Mouse (Mus musculus): ENCODE measurements around the gene Klf16. TPM values are rescaled to one million over a fixed set of nuclear protein-coding genes. Genes with fewer than 3 reads are reported as not detected.
A peak's percentile ranks its signal among the peaks of the same experiment; 100 is the strongest.

Klf16 gene
- total and polyA plus RNA-seq, 3 experiments, result 14.1 to 94.0 (median 38.2) TPM

- Histone ChIP-seq H3K27me3 (replicated peaks) (no peaks in the 10 kb centered on the region), H3K4me3 (replicated peaks in 1 of 3; ENCODE audit: low read depth in 2 of 3, low read length in 2 of 3, poor library complexity in 1 of 3) (no peak overlapping the region), H3K4me1 (ENCODE audit: control insufficient read depth in 1 of 2, insufficient read depth in 2 of 2) (peaks cover 15 to 59% of the 10 kb centered on the region in 2 experiments), H3K36me3 (replicated peaks in 1 of 2; ENCODE audit: control insufficient read depth in 1 of 2, insufficient read depth in 1 of 2, low read length in 1 of 2) (peaks cover 78 to 93% of the 10 kb centered on the region in 2 experiments), H3K79me2 (replicated peaks; ENCODE audit: control insufficient read depth, extremely low read depth, insufficient read depth, poor library complexity, severe bottlenecking) (peaks cover 6% of the 10 kb centered on the region), H3K9ac (ENCODE audit: insufficient read depth, low read depth) (no peak overlapping the region), H3K9me3 (replicated peaks; ENCODE audit: low read length) (no peaks in the 10 kb centered on the region), H3K27ac (ENCODE audit: insufficient read depth, low read depth) (no peak overlapping the region), H3K4me2 (ENCODE audit: insufficient read depth, low read depth, poor library complexity, severe bottlenecking) (no peak overlapping the region)
- TF ChIP-seq USF2 (conservative IDR thresholded peaks at IDR 0.05; ENCODE audit: low read depth, low read length), result no peak
- peak; percentile 74 for TF ChIP-seq SMC3 (IDR thresholded peaks at IDR 0.05; ENCODE audit: low read depth, low read length)
- peak; percentile 58 for TF ChIP-seq RAD21 (IDR thresholded peaks at IDR 0.05; ENCODE audit: low read depth, low read length)
- no peak for TF ChIP-seq ZC3H11A (IDR thresholded peaks at IDR 0.05; ENCODE audit: low read depth, low read length)
- no peak for TF ChIP-seq BHLHE40 (IDR thresholded peaks at IDR 0.05; ENCODE audit: low read depth, low read length)
- TF ChIP-seq MYC (IDR thresholded peaks at IDR 0.05; ENCODE audit: low read depth, low read length), result 0 out of 2 replicates have a peak, but pooled peaks have one; percentile 21
- peak; percentile 79 to 94 for TF ChIP-seq CTCF (conservative IDR thresholded peaks at IDR 0.05 in 1 of 2, IDR thresholded peaks at IDR 0.05 in 1 of 2; ENCODE audit: low read depth in 2 of 2, low read length in 2 of 2)
- dilution Hi-C loops (cut with MboI; ENCODE audit: extremely low pct_ligation_motif_present, extremely low pct_unique_long_range_greater_than_20kb, low sequenced_read_pairs), result no loop called here
- in situ Hi-C loops (cut with MboI; ENCODE audit: low pct_ligation_motif_present, low pct_unique_long_range_greater_than_20kb, low sequenced_read_pairs), result loop anchor here (5.0 kb wide), 1 partner anchor 71 kb away; no protein-coding TSS in a partner anchor
- peak; percentile 52 for DNase-seq (ENCODE audit: extremely low read depth)
These were observed 33.9 kb upstream of the Klf16 start for GRCm38 (mm10) chr10:80611024-80611423.

GRCm38 (mm10) chr10:80610116-80610785 lies 33.1 kb upstream of the Klf16 start:
- Histone ChIP-seq H3K4me3 (replicated peaks in 1 of 3; ENCODE audit: low read depth in 2 of 3, low read length in 2 of 3, poor library complexity in 1 of 3) (no peak overlapping the region), H3K79me2 (replicated peaks; ENCODE audit: control insufficient read depth, extremely low read depth, insufficient read depth, poor library complexity, severe bottlenecking) (peaks cover 14% of the 10 kb centered on the region), H3K9ac (ENCODE audit: insufficient read depth, low read depth) (no peak overlapping the region), H3K4me2 (ENCODE audit: insufficient read depth, low read depth, poor library complexity, severe bottlenecking) (no peak overlapping the region), H3K27me3 (replicated peaks) (no peaks in the 10 kb centered on the region), H3K9me3 (replicated peaks; ENCODE audit: low read length) (no peaks in the 10 kb centered on the region), H3K27ac (ENCODE audit: insufficient read depth, low read depth) (peak overlapping the region; percentile 8; the same call in 1 of the 2 replicates), H3K4me1 (ENCODE audit: control insufficient read depth in 1 of 2, insufficient read depth in 2 of 2) (peaks cover 15 to 60% of the 10 kb centered on the region in 2 experiments), H3K36me3 (replicated peaks in 1 of 2; ENCODE audit: control insufficient read depth in 1 of 2, insufficient read depth in 1 of 2, low read length in 1 of 2) (peaks cover 70 to 90% of the 10 kb centered on the region in 2 experiments)
- TF ChIP-seq GABPA (IDR thresholded peaks at IDR 0.05; ENCODE audit: insufficient replicate concordance, low read depth, low read length) (no peak), USF2 (conservative IDR thresholded peaks at IDR 0.05; ENCODE audit: low read depth, low read length) (no peak), MAFK (IDR thresholded peaks at IDR 0.05; ENCODE audit: insufficient replicate concordance, low read length) (no peak)
- no peak for DNase-seq (ENCODE audit: extremely low read depth)
- dilution Hi-C loops (cut with MboI; ENCODE audit: extremely low pct_ligation_motif_present, extremely low pct_unique_long_range_greater_than_20kb, low sequenced_read_pairs), result no loop called here
- in situ Hi-C loops (cut with MboI; ENCODE audit: low pct_ligation_motif_present, low pct_unique_long_range_greater_than_20kb, low sequenced_read_pairs), result loop anchor here (5.0 kb wide), 1 partner anchor 72 kb away; no protein-coding TSS in a partner anchor

GRCm38 (mm10) chr10:80609269-80609924 lies 32.3 kb upstream of the Klf16 start:
- dilution Hi-C loops (cut with MboI; ENCODE audit: extremely low pct_ligation_motif_present, extremely low pct_unique_long_range_greater_than_20kb, low sequenced_read_pairs), result no loop called here
- no peak overlapping the region for H3K9ac ChIP-seq (ENCODE audit: insufficient read depth, low read depth)
- H3K9me3 ChIP-seq (replicated peaks; ENCODE audit: low read length), result no peaks in the 10 kb centered on the region
- no peak overlapping the region for H3K4me3 ChIP-seq (replicated peaks in 1 of 3; ENCODE audit: low read depth in 2 of 3, low read length in 2 of 3, poor library complexity in 1 of 3)
- no peak for DNase-seq (ENCODE audit: extremely low read depth)
- no peak overlapping the region for H3K27ac ChIP-seq (ENCODE audit: insufficient read depth, low read depth)
- no peak overlapping the region for H3K4me2 ChIP-seq (ENCODE audit: insufficient read depth, low read depth, poor library complexity, severe bottlenecking)
- H3K27me3 ChIP-seq (replicated peaks), result no peaks in the 10 kb centered on the region
- peaks cover 22% of the 10 kb centered on the region for H3K79me2 ChIP-seq (replicated peaks; ENCODE audit: control insufficient read depth, extremely low read depth, insufficient read depth, poor library complexity, severe bottlenecking)
- in situ Hi-C loops (cut with MboI; ENCODE audit: low pct_ligation_motif_present, low pct_unique_long_range_greater_than_20kb, low sequenced_read_pairs), result no loop called here
- H3K36me3 ChIP-seq (replicated peaks in 1 of 2; ENCODE audit: control insufficient read depth in 1 of 2, insufficient read depth in 1 of 2, low read length in 1 of 2), result peaks cover 65 to 90% of the 10 kb centered on the region in 2 experiments
- H3K4me1 ChIP-seq (ENCODE audit: control insufficient read depth in 1 of 2, insufficient read depth in 2 of 2), result peaks cover 22 to 67% of the 10 kb centered on the region in 2 experiments
- TF ChIP-seq MYC (IDR thresholded peaks at IDR 0.05; ENCODE audit: low read depth, low read length), result no peak
- TF ChIP-seq MAZ (IDR thresholded peaks at IDR 0.05; ENCODE audit: low read depth, low read length), result no peak
- TF ChIP-seq RCOR1 (conservative IDR thresholded peaks at IDR 0.05; ENCODE audit: low read depth, low read length), result no peak
- no peak for TF ChIP-seq ZKSCAN1 (IDR thresholded peaks at IDR 0.05; ENCODE audit: borderline replicate concordance, low read depth, low read length)
- no peak for TF ChIP-seq EP300 (IDR thresholded peaks at IDR 0.05; ENCODE audit: low read length)
- TF ChIP-seq KAT2A (IDR thresholded peaks at IDR 0.05; ENCODE audit: insufficient replicate concordance, low read length), result no peak
- TF ChIP-seq BHLHE40 (IDR thresholded peaks at IDR 0.05; ENCODE audit: low read depth, low read length), result no peak
- TF ChIP-seq CTCF (conservative IDR thresholded peaks at IDR 0.05 in 1 of 2, IDR thresholded peaks at IDR 0.05 in 1 of 2; ENCODE audit: low read depth in 2 of 2, low read length in 2 of 2), result no peak
- TF ChIP-seq UBTF (IDR thresholded peaks at IDR 0.05; ENCODE audit: low read depth, low read length), result no peak
- no peak for TF ChIP-seq USF2 (conservative IDR thresholded peaks at IDR 0.05; ENCODE audit: low read depth, low read length)
- no peak for TF ChIP-seq GABPA (IDR thresholded peaks at IDR 0.05; ENCODE audit: insufficient replicate concordance, low read depth, low read length)
- no peak for TF ChIP-seq MEF2A (IDR thresholded peaks at IDR 0.05; ENCODE audit: borderline replicate concordance, low read depth, low read length)
- TF ChIP-seq ELF1 (IDR thresholded peaks at IDR 0.05; ENCODE audit: low read depth, low read length), result no peak
- no peak for TF ChIP-seq TCF12 (IDR thresholded peaks at IDR 0.05; ENCODE audit: low read depth, low read length)
- no peak for TF ChIP-seq IRF4 (IDR thresholded peaks at IDR 0.05; ENCODE audit: low read depth, low read length)
- TF ChIP-seq JUN (IDR thresholded peaks at IDR 0.05; ENCODE audit: insufficient read depth, low read depth, low read length), result no peak
- no peak for TF ChIP-seq NELFE (IDR thresholded peaks at IDR 0.05; ENCODE audit: low read depth, low read length)
